Mouse (Mus musculus) frontal cortex, adult (tissue): ENCODE data around the gene Dyrk1a.
"Not testable (repeated sequence)": the region's sequence is repeated elsewhere in the genome, so short reads cannot be mapped to it uniquely, and the experiment has no call there.

Experiments
- ATAC-seq: cut with Nextera tagmentation; 2 replicates; pipeline ENCODE4 v1.9.2; 2017; ENCODE audit warnings: mild to moderate bottlenecking, moderate library complexity, mixed read lengths; ENCODE audit not compliant: low TSS enrichment

Gene Dyrk1a

GRCm38 (mm10) chr16:94632424-94632963 lies 62.7 kb downstream of the Dyrk1a start:
- no peak for ATAC-seq

GRCm38 (mm10) chr16:94633012-94633411 lies 63.2 kb downstream of the Dyrk1a start:
- ATAC-seq: no peak

GRCm38 (mm10) chr16:94637423-94637822 lies 67.6 kb downstream of the Dyrk1a start:
- no peak for ATAC-seq

GRCm38 (mm10) chr16:94641799-94642198 lies 72.0 kb downstream of the Dyrk1a start:
- ATAC-seq: no peak

- no peak for ATAC-seq
Measured at GRCm38 (mm10) chr16:94647153-94647552, 77.3 kb downstream of the Dyrk1a start.

GRCm38 (mm10) chr16:94647925-94648324 lies 78.1 kb downstream of the Dyrk1a start:
- no peak for ATAC-seq

- no peak for ATAC-seq
Measured at GRCm38 (mm10) chr16:94649861-94650260, 80.1 kb downstream of the Dyrk1a start.

- ATAC-seq: peak; percentile 89
Measured at GRCm38 (mm10) chr16:94652091-94652713, 82.4 kb downstream of the Dyrk1a start.

- ATAC-seq: no peak
Measured at GRCm38 (mm10) chr16:94655083-94655482, 85.3 kb downstream of the Dyrk1a start.

- no peak for ATAC-seq
Measured at GRCm38 (mm10) chr16:94656891-94657290, 87.1 kb downstream of the Dyrk1a start.

GRCm38 (mm10) chr16:94659394-94659793 lies 89.6 kb downstream of the Dyrk1a start:
- no peak for ATAC-seq

- peak; percentile 87 for ATAC-seq
Measured at GRCm38 (mm10) chr16:94660221-94660620, 90.4 kb downstream of the Dyrk1a start.

- ATAC-seq: no peak
Measured at GRCm38 (mm10) chr16:94667557-94667956, 97.7 kb downstream of the Dyrk1a start.

GRCm38 (mm10) chr16:94671313-94671712 lies 101.5 kb downstream of the Dyrk1a start:
- no peak for ATAC-seq

GRCm38 (mm10) chr16:94680924-94681323 lies 111.1 kb downstream of the Dyrk1a start:
- ATAC-seq: no peak

- no peak for ATAC-seq
Measured at GRCm38 (mm10) chr16:94681760-94682159, 112.0 kb downstream of the Dyrk1a start.

- ATAC-seq: no peak
Measured at GRCm38 (mm10) chr16:94683960-94684359, 114.2 kb downstream of the Dyrk1a start.

GRCm38 (mm10) chr16:94693687-94694305 lies 124.0 kb downstream of the Dyrk1a start:
- ATAC-seq: no peak

- ATAC-seq: no peak
Measured at GRCm38 (mm10) chr16:94697553-94697952, 127.7 kb downstream of the Dyrk1a start.

GRCm38 (mm10) chr16:94698234-94698633 lies 128.4 kb downstream of the Dyrk1a start:
- ATAC-seq: not testable (repeated sequence)

GRCm38 (mm10) chr16:94701141-94701540 lies 131.3 kb downstream of the Dyrk1a start:
- ATAC-seq: no peak

- no peak for ATAC-seq
Measured at GRCm38 (mm10) chr16:94701971-94702370, 132.2 kb downstream of the Dyrk1a start.

GRCm38 (mm10) chr16:94713480-94714094 lies 143.8 kb downstream of the Dyrk1a start:
- ATAC-seq: peak; percentile 96
